Mouse (Mus musculus) forebrain, embryonic 14.5 days (tissue): ENCODE data around the gene Wbp1l. TPM values are rescaled to one million over a fixed set of nuclear protein-coding genes. Genes with fewer than 3 reads are reported as not detected.

Experiments
- ATAC-seq: fragments of 200-750 bp; cut with Nextera tagmentation; 2 replicates; pipeline ENCODE4 v1.8.0; 2017; ENCODE audit warnings: mild to moderate bottlenecking, moderate library complexity
- DNase-seq: peaks from one replicate; pipeline ENCODE4 v3.0.0-alpha.2; 2015; ENCODE audit warnings: low spot score
- H3K27ac ChIP-seq: fragments of 300-500 bp; sonication (generic); 2 replicates; pipeline ENCODE4 v1.5.1; 2014; ENCODE audit warnings: low read depth, mild to moderate bottlenecking, control low read depth, low read length, moderate library complexity
- H3K27me3 ChIP-seq: fragments of 300-500 bp; sonication (generic); replicated peaks from 2 replicates; pipeline ENCODE4 v1.6.1; 2014; ENCODE audit warnings: low read length, control low read depth, mixed read lengths; ENCODE audit not compliant: control insufficient read depth, insufficient read depth
- H3K36me3 ChIP-seq: fragments of 300-500 bp; sonication (generic); 2 replicates; pipeline ENCODE4 v1.6.1; 2014; ENCODE audit warnings: low read length, control low read depth; ENCODE audit not compliant: control insufficient read depth, insufficient read depth
- H3K4me1 ChIP-seq: fragments of 300-500 bp; sonication (generic); 2 replicates; pipeline ENCODE4 v1.6.1; 2014; ENCODE audit warnings: antibody characterized with exemption, low read length, control low read depth; ENCODE audit not compliant: control insufficient read depth, insufficient read depth
- H3K4me2 ChIP-seq: fragments of 300-500 bp; sonication (generic); 2 replicates; pipeline ENCODE4 v1.6.1; 2014; ENCODE audit warnings: mild to moderate bottlenecking, control low read depth, low read length
- H3K4me3 ChIP-seq: fragments of 300-500 bp; sonication (generic); 2 replicates; pipeline ENCODE4 v1.5.1; 2014; ENCODE audit warnings: low read depth, low read length, control low read depth
- H3K9ac ChIP-seq: fragments of 300-500 bp; sonication (generic); 2 replicates; pipeline ENCODE4 v1.6.1; 2014; ENCODE audit warnings: mild to moderate bottlenecking, low read length, control low read depth, moderate library complexity
- H3K9me3 ChIP-seq: fragments of 300-500 bp; sonication (generic); replicated peaks from 2 replicates; pipeline ENCODE4 v1.6.1; 2016; ENCODE audit warnings: low read length, control low read depth, mixed read lengths; ENCODE audit not compliant: control insufficient read depth
- WGBS: fragments of 180-500 bp; shearing (Covaris S2); extraction: QIAGEN DNeasy Blood & Tissue Kit; methylation state at CpG from one replicate; pipeline ENCODE4 v1.1.7; 2014; 5-methylcytosine and 5-hydroxymethylcytosine counted together
- polyA plus RNA-seq: library from polyadenylated mRNA; unstranded; fragments of >200 nt; fragmentation: Nextera tagmentation; extraction: Ambion mirVana; gene quantifications from 2 replicates; pipeline ENCODE4 v1.2.1, GENCODE M21; 2014

Gene Wbp1l
- polyA plus RNA-seq, 1 experiment from 2014 or later, result 23.6 TPM

DNA sequence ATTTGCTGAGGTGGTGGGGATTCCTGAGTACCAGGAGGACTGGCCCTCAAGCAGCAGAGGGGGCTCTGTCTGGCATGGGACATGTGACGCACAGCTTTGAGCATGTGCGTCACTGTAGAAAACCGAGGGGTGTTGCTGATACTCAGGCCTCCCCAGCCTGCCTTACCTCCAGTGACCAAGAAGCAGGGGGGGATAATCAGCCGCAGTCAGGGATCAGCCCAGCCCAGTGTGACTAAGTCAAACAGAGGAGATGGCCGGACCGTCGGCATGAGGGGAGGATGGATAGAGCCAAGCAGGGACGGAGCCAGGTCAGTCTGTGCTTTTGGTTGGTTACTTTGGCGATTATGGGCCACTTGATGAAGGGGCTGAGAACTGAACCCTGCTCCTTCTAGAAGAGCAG, 32.8 kb downstream of the Wbp1l start:
- no peak overlapping the region for H3K4me3 ChIP-seq
- 83% methylated on average over 9 of the region's 9 CpGs for WGBS
- DNase-seq (no peak), ATAC-seq (no peak)
- H3K9me3 ChIP-seq, result no peaks in the 10 kb centered on the region
- H3K27ac ChIP-seq, result no peak overlapping the region
- no peaks in the 10 kb centered on the region for H3K36me3 ChIP-seq
- H3K9ac ChIP-seq, result no peak overlapping the region
- H3K4me2 ChIP-seq, result no peak overlapping the region
- no peaks in the 10 kb centered on the region for H3K4me1 ChIP-seq
- H3K27me3 ChIP-seq, result no peaks in the 10 kb centered on the region

DNA sequence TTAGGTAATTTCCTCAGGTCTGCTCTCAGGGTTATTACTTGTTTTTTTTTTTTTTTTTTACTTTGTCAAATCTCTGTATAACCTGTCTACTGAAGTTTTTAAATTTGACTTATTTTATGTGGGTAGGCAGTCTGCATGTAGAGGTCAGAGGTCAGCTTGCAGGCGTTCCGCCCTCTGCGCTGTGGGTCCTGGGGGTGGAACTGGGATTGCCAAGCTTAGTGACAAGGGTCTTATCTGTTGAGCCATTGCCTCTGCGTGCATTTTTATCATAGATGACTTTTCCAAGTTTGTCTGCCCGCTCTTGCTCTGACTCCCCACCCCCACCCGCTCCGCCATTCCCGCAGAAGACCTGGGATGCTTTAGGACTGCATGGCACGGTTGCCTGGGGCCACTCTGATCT, 36.9 kb downstream of the Wbp1l start:
- Histone ChIP-seq H3K4me2 (no peak overlapping the region), H3K27me3 (no peaks in the 10 kb centered on the region), H3K4me3 (no peak overlapping the region), H3K4me1 (no peaks in the 10 kb centered on the region), H3K27ac (no peak overlapping the region), H3K9me3 (no peaks in the 10 kb centered on the region), H3K9ac (no peak overlapping the region), H3K36me3 (peaks cover 14% of the 10 kb centered on the region)
- DNase-seq, result no peak
- 86% methylated on average over 9 of the region's 9 CpGs for WGBS
- no peak for ATAC-seq

DNA sequence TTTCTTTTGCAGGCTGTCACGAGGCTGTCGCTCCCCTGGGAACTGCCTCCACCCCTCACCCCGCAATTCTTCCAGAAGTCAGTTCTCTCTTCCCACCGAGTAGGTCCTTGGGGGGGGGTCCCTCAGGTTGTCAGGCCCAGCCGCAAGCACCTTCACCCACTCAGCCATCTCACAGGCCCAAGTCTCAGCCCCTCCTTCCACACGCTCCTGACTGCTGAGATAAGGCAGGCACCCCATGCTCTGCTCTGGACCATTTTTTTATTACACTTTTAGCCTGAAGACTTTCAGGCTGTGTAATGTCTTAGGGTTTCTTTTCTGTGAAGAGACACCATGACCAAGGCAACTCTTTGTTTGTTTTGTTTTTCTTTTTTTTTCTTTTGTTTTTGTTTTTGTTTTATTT, 38.7 kb downstream of the Wbp1l start:
- H3K27ac ChIP-seq, result no peak overlapping the region
- H3K9me3 ChIP-seq, result no peaks in the 10 kb centered on the region
- 85% methylated on average over 6 of the region's 6 CpGs for WGBS
- no peak for ATAC-seq
- H3K4me3 ChIP-seq, result no peak overlapping the region
- H3K27me3 ChIP-seq, result no peaks in the 10 kb centered on the region
- DNase-seq, result no peak
- H3K9ac ChIP-seq, result no peak overlapping the region
- H3K4me1 ChIP-seq, result peaks cover 9% of the 10 kb centered on the region; the same call in 1 of the 2 replicates
- H3K36me3 ChIP-seq, result peaks cover 14% of the 10 kb centered on the region
- H3K4me2 ChIP-seq, result no peak overlapping the region

DNA sequence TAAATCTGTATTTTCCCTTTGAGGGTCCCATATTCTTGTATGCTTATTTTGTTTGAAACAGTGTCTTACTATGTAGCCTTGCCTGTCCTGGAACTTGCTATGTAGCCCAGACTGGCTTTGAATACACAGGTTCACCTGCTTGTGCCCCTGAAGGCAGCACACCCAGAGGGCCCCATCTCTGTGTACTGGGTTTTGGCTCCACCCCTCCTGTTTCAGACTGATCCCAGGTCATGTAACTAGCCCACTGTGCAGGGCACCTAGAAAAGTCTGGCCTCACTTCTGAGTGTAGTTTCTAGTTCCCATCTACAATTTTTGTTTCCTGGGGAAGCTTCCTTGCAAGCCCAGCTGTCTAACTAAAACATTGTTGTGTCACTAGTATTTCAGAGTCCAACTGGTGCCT, 40.2 kb downstream of the Wbp1l start:
- no peaks in the 10 kb centered on the region for H3K27me3 ChIP-seq
- no peak overlapping the region for H3K4me3 ChIP-seq
- no peak overlapping the region for H3K9ac ChIP-seq
- DNase-seq (no peak), ATAC-seq (no peak)
- H3K9me3 ChIP-seq, result no peaks in the 10 kb centered on the region
- H3K27ac ChIP-seq, result no peak overlapping the region
- no peak overlapping the region for H3K4me2 ChIP-seq
- peaks cover 17% of the 10 kb centered on the region; the same call in 1 of the 2 replicates for H3K4me1 ChIP-seq
- peaks cover 14% of the 10 kb centered on the region for H3K36me3 ChIP-seq

DNA sequence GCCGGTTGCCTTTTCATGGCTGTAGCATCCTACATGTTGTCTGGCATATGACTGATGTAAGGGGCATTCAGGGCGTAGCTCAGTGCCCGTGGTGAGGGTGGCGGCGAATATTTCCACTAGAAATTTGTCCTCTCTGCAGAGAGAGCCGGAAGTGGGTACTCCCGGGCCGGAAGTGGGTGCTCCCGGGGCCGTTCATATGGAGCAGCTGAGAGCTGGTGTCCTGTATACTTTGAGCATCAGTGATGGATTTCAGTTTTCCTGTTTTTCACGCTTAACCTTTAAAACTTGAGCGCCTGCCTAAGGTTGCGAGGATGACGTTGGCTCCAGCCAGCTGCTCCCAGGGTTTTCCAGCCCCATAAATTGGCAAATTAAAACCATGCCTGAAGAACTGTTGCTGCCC, 40.6 kb downstream of the Wbp1l start:
- H3K36me3 ChIP-seq, result peaks cover 14% of the 10 kb centered on the region
- no peaks in the 10 kb centered on the region for H3K9me3 ChIP-seq
- no peak for ATAC-seq

DNA sequence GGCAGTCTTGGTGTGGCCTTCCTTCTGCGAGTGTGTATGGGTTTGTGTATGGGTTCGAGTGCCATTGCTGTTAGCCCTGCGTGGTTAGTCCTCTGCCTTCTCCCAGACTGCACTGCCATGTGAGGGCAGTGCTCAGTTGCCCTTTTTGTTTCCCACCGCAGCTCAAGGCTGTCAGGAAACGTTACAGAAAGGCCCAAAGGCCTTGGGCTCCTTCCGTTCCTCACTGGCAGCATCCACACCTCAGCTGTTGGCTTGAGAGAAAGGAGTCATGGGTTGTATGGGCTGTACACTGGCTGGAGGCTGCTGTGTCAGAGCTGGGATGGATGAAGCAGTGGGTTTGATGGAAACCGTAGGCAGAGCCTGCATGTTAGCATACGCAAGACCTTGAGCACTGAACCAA, 41.9 kb downstream of the Wbp1l start:
- H3K4me3 ChIP-seq, result no peak overlapping the region
- peaks cover 26% of the 10 kb centered on the region; the same call in 1 of the 2 replicates for H3K4me1 ChIP-seq
- H3K27ac ChIP-seq, result no peak overlapping the region
- no peak overlapping the region for H3K4me2 ChIP-seq
- no peaks in the 10 kb centered on the region for H3K27me3 ChIP-seq
- no peak for ATAC-seq
- H3K36me3 ChIP-seq, result peaks cover 14% of the 10 kb centered on the region
- H3K9me3 ChIP-seq, result no peaks in the 10 kb centered on the region
- DNase-seq, result no peak
- 91% methylated on average over 8 of the region's 8 CpGs for WGBS
- H3K9ac ChIP-seq, result no peak overlapping the region

More for the DNA sequence above, 40.6 kb downstream of the Wbp1l start:
- Histone ChIP-seq H3K27me3 (no peaks in the 10 kb centered on the region), H3K4me3 (no peak overlapping the region), H3K9ac (no peak overlapping the region), H3K27ac (no peak overlapping the region), H3K4me1 (peaks cover 19% of the 10 kb centered on the region; the same call in 1 of the 2 replicates), H3K4me2 (no peak overlapping the region)
- no peak for DNase-seq
- WGBS, result 94% methylated on average over 14 of the region's 14 CpGs

DNA sequence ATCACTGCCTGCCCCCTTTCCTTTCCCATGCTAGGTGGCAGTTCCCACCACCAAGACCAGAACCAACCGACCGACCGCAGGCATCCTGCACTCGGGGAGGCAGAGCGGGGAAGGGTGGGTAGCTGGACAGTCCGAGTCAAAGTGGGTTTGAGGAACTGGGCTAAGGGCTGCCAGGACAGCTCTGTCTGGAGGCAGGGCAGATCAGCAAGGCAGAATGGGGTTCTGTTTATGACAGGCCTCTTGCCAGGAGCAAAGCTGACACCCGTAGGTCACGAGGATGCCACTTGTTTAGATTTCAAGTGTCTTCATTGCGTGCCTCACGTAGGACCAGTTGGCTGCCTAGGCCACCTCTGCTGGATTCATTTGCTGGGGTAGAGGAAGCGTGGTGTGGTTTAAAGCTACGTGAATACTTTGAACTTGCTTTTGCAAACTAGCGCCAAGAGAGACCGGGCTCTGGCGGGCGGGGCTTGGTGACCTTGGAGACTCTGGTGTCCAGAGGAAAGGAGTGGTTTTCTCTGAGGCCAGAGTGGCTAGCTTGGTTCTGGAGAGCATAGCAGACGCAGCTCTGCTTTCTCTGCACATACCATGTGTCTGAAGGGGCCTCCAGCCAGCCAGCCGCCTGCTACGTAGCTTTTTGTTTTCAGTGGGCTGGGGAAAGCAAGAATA, 42.7 kb downstream of the Wbp1l start:
- Histone ChIP-seq H3K9me3 (no peaks in the 10 kb centered on the region), H3K4me2 (no peak overlapping the region), H3K27ac (peak overlapping the region; percentile 44; the same call in 1 of the 2 replicates), H3K27me3 (no peaks in the 10 kb centered on the region), H3K4me3 (no peak overlapping the region), H3K4me1 (peaks cover 26% of the 10 kb centered on the region; the same call in 1 of the 2 replicates), H3K36me3 (peaks cover 20% of the 10 kb centered on the region), H3K9ac (no peak overlapping the region)
- DNase-seq (peak; percentile 29), ATAC-seq (peak; percentile 46; the same call in 1 of the 2 replicates)
- 69% methylated on average over 19 of the region's 19 CpGs for WGBS

DNA sequence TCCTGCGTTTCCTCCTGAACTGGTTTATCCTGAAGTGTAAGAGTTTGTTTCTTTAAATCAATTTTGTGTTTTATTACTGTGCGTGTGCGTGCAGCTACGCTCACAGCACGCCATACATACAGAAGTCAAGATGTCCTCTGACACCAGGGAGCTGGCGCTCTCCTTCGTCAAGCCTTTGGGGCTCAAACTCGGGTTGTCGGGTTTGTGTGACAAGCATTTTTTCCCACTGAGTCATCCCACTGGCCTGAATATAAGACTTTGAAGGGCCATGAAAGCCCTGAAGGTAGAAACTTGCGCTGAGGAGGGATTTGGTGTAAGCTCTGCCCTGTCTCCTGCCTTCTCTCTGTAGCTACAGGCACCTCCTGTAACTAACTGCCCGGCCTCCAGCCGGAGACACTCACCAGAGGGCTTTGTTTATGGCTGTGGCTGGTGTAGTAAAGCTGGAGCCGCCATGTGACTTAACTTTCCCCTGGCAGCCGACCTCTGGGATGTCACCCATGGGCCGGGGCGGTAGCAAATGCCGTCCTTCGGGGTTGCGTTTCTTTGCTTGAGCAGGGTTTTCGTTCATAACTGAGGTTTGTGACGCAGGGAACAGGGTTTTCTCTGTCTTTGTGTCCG, 43.4 kb downstream of the Wbp1l start:
- Histone ChIP-seq H3K36me3 (peaks cover 21% of the 10 kb centered on the region), H3K27me3 (no peaks in the 10 kb centered on the region), H3K9me3 (no peaks in the 10 kb centered on the region), H3K4me2 (no peak overlapping the region), H3K27ac (peak overlapping the region; percentile 44; the same call in 1 of the 2 replicates), H3K4me3 (no peak overlapping the region), H3K9ac (peak overlapping the region; percentile 14; the same call in 1 of the 2 replicates), H3K4me1 (peaks cover 26% of the 10 kb centered on the region; the same call in 1 of the 2 replicates)
- ATAC-seq (no peak), DNase-seq (no peak)
- 71% methylated on average over 22 of the region's 22 CpGs for WGBS

DNA sequence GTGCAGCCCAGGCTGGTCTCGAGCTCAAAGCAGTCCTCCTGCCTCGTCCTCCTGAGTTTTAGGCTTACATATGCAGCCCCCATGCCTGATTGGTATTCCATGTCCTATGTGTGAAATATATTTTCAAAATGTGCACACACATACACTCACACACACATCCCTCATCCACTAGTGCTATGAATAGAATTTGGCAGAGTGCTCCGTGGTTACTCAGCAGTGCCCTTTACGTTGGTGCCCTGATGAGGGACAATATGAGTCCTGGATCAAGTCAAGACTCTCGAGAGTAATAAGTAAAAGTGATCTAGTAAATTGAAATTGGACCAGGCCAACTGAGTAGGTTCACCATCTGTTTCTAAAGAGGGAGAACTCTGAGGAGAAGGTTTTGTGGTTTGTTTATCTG, 44.4 kb downstream of the Wbp1l start:
- Histone ChIP-seq H3K36me3 (peaks cover 14% of the 10 kb centered on the region), H3K4me3 (no peak overlapping the region), H3K27ac (no peak overlapping the region), H3K9ac (no peak overlapping the region), H3K27me3 (no peaks in the 10 kb centered on the region), H3K9me3 (no peaks in the 10 kb centered on the region), H3K4me2 (no peak overlapping the region), H3K4me1 (peaks cover 26% of the 10 kb centered on the region; the same call in 1 of the 2 replicates)
- no peak for DNase-seq
- 85% methylated on average over 5 of the region's 5 CpGs for WGBS
- ATAC-seq, result no peak
